20 mouse cellular contexts compared by ENCODE assay signal in the genomic region with DNA sequence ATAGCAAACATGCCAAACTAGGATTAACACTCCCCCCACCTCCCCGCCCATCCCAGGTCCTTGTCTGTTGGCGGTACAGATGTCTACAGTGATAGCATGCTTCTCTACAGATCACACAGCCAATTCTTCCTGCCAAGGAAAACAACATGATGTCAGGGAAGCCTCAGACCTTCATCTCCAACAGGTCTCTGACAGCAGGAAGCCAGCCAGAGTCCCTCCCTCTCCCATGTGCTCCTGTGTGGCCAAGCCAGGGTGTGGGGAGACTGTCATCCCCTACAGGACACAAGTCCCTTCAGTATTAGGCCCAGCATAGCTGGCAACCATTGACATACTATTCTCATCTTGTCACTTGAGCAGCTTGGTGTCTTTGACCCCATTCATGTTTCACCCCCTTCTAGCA.
DNase-seq lines count a peak whose midpoint lies in the region; ATAC-seq lines count a peak whose summit lies in the region.
"Had no signal": no experiment of that assay in that cellular context is flagged by ENCODE, and none has a peak within 500 bp of the region (broad histone marks: within the 10 kb centered on the region; RNA-seq: fewer than 3 reads in every experiment).

No protein-coding gene starts in this region.

- no peaks in the 10 kb centered on the region for H3K36me3 ChIP-seq in lung, embryonic 15.5 days
- H3K36me3 ChIP-seq: heart, embryonic 13.5 days had no signal

- H3K4me3 ChIP-seq in lung, embryonic 15.5 days: no peak overlapping the region
- H3K4me3 ChIP-seq: heart, embryonic 13.5 days; megakaryocyte, embryonic 14.5 days had no signal

- no peak overlapping the region for H3K27ac ChIP-seq in lung, embryonic 15.5 days
- H3K27ac ChIP-seq: heart, embryonic 13.5 days; hindbrain, embryonic 14.5 days; kidney, postnatal 0 days had no signal

- no peaks in the 10 kb centered on the region for H3K27me3 ChIP-seq in lung, embryonic 15.5 days
- H3K27me3 ChIP-seq: heart, embryonic 13.5 days; megakaryocyte, embryonic 14.5 days had no signal

- DNase-seq in adrenal gland, postnatal 14 days: peak; percentile 24
- DNase-seq in adrenal gland, postnatal 25 days: no peak
- DNase-seq in kidney, postnatal 10 days: peak; percentile 11
- DNase-seq in kidney, adult 18-20 months: no peak
- DNase-seq in lung, adult 18-20 months: no peak
- peak; percentile 25 for DNase-seq in lung, postnatal 14 days
- no peak for DNase-seq in spleen, postnatal 14 days (ENCODE audit: low spot score in 2 of 2)
- DNase-seq: cerebellum, adult 8-10 months; embryo, embryonic 11 days; liver; right cerebral cortex, postnatal 14 days had no signal

- H3K4me1 ChIP-seq in lung, embryonic 15.5 days: peaks cover 3% of the 10 kb centered on the region; the same call in 1 of the 2 replicates
- H3K4me1 ChIP-seq: heart, embryonic 13.5 days had no signal

- ATAC-seq in lung, embryonic 15.5 days (ENCODE audit: borderline replicate concordance, extremely low read depth, low FRiP score, low TSS enrichment): peak; percentile 46; the same call in 1 of the 2 replicates
- ATAC-seq: activated CD4-positive, CD25-positive, alpha-beta regulatory T cell, adult 4 months; CD4-positive, CD25-positive, alpha-beta regulatory T cell, adult 4 months; intestine, embryonic 16.5 days; midbrain, embryonic 16.5 days had no signal

- 47% methylated on average over 2 of the region's 2 CpGs for WGBS in lung, embryonic 15.5 days

- no peak overlapping the region for H3K4me2 ChIP-seq in lung, embryonic 15.5 days
- H3K4me2 ChIP-seq: heart, embryonic 13.5 days; hindbrain, embryonic 14.5 days had no signal

- H3K9ac ChIP-seq in lung, embryonic 15.5 days: no peak overlapping the region
- H3K9ac ChIP-seq: heart, embryonic 13.5 days; hindbrain, embryonic 14.5 days had no signal

- H3K9me3 ChIP-seq in lung, embryonic 15.5 days: no peaks in the 10 kb centered on the region
- H3K9me3 ChIP-seq: heart, embryonic 13.5 days; megakaryocyte, embryonic 14.5 days had no signal

Comparison
In these comparisons a context has a peak if more than half of its experiments do, and no peak if none do; other contexts are left out.
1. DNase-seq: peak in adrenal gland, postnatal 14 days (single experiment), kidney, postnatal 10 days (single experiment) and lung, postnatal 14 days (single experiment); none in adrenal gland, postnatal 25 days (single experiment), kidney, adult 18-20 months (single experiment), lung, adult 18-20 months (0 of 2) and spleen, postnatal 14 days (0 of 2).